12 mouse cellular contexts compared by ENCODE assay signal in the genomic region with DNA sequence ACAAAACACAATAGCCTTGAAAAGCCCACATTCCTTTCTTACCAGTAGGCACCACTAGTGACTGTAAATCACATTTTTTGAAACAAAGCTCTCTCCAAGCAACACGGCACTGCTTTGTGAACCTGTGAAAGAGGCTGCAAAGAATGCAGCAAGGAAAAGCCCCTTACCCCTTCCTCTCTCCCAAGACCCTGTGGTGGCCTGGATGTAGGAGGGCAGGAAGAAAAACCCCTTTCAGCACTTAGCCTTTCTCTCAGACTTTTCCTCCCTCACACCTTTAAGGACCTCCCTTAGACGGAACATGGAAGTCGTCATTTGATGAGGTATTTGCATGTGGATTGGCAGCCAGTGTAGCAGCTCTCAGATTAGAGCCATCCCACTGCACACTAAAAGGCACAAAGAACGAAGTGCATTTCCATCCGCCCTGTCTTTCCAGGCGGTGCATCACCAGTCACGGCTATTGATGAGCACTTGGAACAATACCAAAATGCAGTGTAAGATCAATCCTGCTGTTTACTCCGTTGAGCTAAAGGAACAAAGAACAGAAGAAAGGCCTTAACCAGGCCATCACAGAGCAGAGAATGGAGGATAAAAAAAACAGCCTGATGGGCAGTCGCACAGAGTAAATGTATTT.
A peak's percentile ranks its signal among the peaks of the same experiment; 100 is the strongest.
DNase-seq lines count a peak whose midpoint lies in the region; ATAC-seq and TF ChIP-seq lines count a peak whose summit lies in the region.
"Had no signal": no experiment of that assay in that cellular context is flagged by ENCODE, and none has a peak within 500 bp of the region (broad histone marks: within the 10 kb centered on the region; RNA-seq: fewer than 3 reads in every experiment).

No protein-coding gene starts in this region.

- H3K27me3 ChIP-seq in forebrain, postnatal 0 days (ENCODE audit: insufficient read depth, low read length): no peaks in the 10 kb centered on the region
- 0 out of 2 replicates have a peak, but pooled peaks cover 5% of the 10 kb centered on the region for H3K27me3 ChIP-seq in midbrain, embryonic 13.5 days

- no peak overlapping the region for H3K9ac ChIP-seq in forebrain, postnatal 0 days
- H3K9ac ChIP-seq in midbrain, embryonic 13.5 days (replicated peaks): no peak overlapping the region

- peak; percentile 84 for ATAC-seq in forebrain, postnatal 0 days
- peak; percentile 90 for ATAC-seq in midbrain, embryonic 13.5 days

- no peak overlapping the region for H3K4me2 ChIP-seq in forebrain, postnatal 0 days (ENCODE audit: low read depth)
- H3K4me2 ChIP-seq in midbrain, embryonic 13.5 days (replicated peaks): peak overlapping the region; percentile 25; the same call in 1 of the 2 replicates
- H3K4me2 ChIP-seq: heart, embryonic 11.5 days had no signal

- no peaks in the 10 kb centered on the region for H3K9me3 ChIP-seq in forebrain, postnatal 0 days (ENCODE audit: low read length)
- H3K9me3 ChIP-seq in midbrain, embryonic 13.5 days: no peaks in the 10 kb centered on the region

- WGBS in forebrain, postnatal 0 days: 5% methylated on average over 9 of the region's 9 CpGs
- 7% methylated on average over 9 of the region's 9 CpGs for WGBS in midbrain, embryonic 13.5 days

- TF ChIP-seq CTCF in forebrain, postnatal 0 days (IDR thresholded peaks at IDR 0.05; ENCODE audit: low read depth): no peak

- H3K36me3 ChIP-seq in forebrain, postnatal 0 days (ENCODE audit: insufficient read depth): no peaks in the 10 kb centered on the region
- no peaks in the 10 kb centered on the region for H3K36me3 ChIP-seq in midbrain, embryonic 13.5 days

- no peaks in the 10 kb centered on the region; the same call in 1 of the 2 replicates for H3K4me1 ChIP-seq in forebrain, postnatal 0 days (ENCODE audit: insufficient read depth)
- H3K4me1 ChIP-seq in midbrain, embryonic 13.5 days (replicated peaks): peaks cover 14% of the 10 kb centered on the region

- H3K27ac ChIP-seq in forebrain, postnatal 0 days (ENCODE audit: low read depth, low read length): no peak overlapping the region
- peak overlapping the region; percentile 54 for H3K27ac ChIP-seq in midbrain, embryonic 13.5 days

- DNase-seq in left cerebral cortex, postnatal 4 days: peak; percentile 23
- no peak for DNase-seq in left cerebral cortex, adult 9 months (ENCODE audit: low spot score in 2 of 2)
- DNase-seq in forebrain, postnatal 0 days: peak; percentile 41
- no peak for DNase-seq in lung, postnatal 36 days
- no peak for DNase-seq in frontal cortex, adult 2 months (ENCODE audit: extremely low spot score in 1 of 2, low spot score in 1 of 2)
- DNase-seq in adrenal gland, postnatal 10 days: no peak
- no peak for DNase-seq in gastrocnemius, postnatal 14 days
- DNase-seq: kidney, postnatal 36 days; right cerebral cortex, postnatal 14 days; thymus, postnatal 4 days had no signal

- intact Hi-C loops in left cerebral cortex, postnatal 4 days (cut with DNase I): no loop called here
- intact Hi-C loops in gastrocnemius, postnatal 14 days (cut with DNase I; ENCODE audit: low total_unique reads): no loop called here

- no peak overlapping the region for H3K4me3 ChIP-seq in forebrain, postnatal 0 days (ENCODE audit: low read depth, low read length)
- no peak overlapping the region for H3K4me3 ChIP-seq in midbrain, embryonic 13.5 days (replicated peaks)

Comparison
In these comparisons a context has a peak if more than half of its experiments do, and no peak if none do; other contexts are left out.
1. DNase-seq: peak in left cerebral cortex, postnatal 4 days (single experiment) and forebrain, postnatal 0 days (single experiment); none in left cerebral cortex, adult 9 months (0 of 2), lung, postnatal 36 days (single experiment), frontal cortex, adult 2 months (0 of 2), adrenal gland, postnatal 10 days (single experiment) and gastrocnemius, postnatal 14 days (single experiment).